Comparison of ENCODE assay signal across 8 mouse cellular contexts in the genomic region with DNA sequence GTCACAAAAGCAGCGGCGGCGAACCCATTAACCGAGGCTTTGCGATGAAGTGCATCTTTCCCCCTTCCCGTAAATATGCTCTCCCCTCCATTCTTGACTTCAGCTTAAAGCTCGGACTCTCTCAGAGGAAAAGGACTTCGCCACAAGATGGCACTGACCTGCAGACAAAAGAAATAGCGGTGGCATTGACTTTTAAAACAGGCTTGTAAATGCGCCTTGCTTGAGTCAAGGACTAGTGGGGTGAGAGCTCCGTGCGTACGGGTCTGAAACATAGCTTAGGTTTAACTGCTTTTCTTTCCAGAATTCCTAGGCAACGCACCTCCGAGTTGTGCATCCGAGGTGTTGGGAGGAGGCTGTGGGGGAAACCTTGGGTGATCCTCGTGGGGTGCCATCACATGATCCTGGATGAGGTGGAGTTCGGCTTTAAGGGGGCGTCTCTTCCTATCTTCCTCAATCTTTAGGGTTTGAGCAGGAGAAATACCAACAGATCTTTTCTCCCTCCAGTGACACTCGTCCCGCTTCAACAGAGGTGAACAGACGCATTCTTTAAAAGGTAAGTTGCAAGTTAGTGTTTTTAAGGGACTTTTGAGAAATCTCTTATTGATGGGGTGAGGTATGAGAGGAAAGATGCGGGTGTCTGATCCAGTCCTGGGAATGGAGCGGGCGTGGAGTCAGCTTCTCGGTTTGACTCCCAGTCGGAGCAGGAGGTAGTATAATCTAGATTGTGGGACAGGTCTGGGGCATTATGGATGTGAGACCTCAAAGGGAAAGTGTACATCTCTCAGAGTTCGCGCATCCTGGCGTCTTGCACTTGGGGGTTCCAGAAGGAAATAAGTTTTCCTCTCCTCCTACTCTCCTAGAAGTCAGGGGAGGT. TPM values are rescaled to one million over a fixed set of nuclear protein-coding genes. Genes with fewer than 3 reads are reported as not detected.
A peak's percentile ranks its signal among the peaks of the same experiment; 100 is the strongest.
DNase-seq lines count a peak whose midpoint lies in the region; ATAC-seq lines count a peak whose summit lies in the region.

A gene (plus strand): TSS at position 223 of the 874 bp plus-strand sequence.

- H3K4me1 ChIP-seq in brown adipose tissue, adult 24 weeks (ENCODE audit: control insufficient read depth, insufficient read depth, insufficient read length, low read length) = no peaks in the 10 kb centered on the region
- H3K4me1 ChIP-seq in intestine, embryonic 16.5 days (ENCODE audit: control insufficient read depth, insufficient read depth, low read length) = peaks cover 7% of the 10 kb centered on the region; the same call in 1 of the 2 replicates
- peaks cover 6% of the 10 kb centered on the region for H3K4me1 ChIP-seq in midbrain, embryonic 11.5 days (ENCODE audit: control insufficient read depth, insufficient read depth, low read length)
- peaks cover 8% of the 10 kb centered on the region for H3K4me1 ChIP-seq in stomach, embryonic 16.5 days (ENCODE audit: control insufficient read depth, insufficient read depth, low read length)

- peak; percentile 52 for DNase-seq in Muller cell, postnatal 12 days (ENCODE audit: inconsistent ontology term)
- peak; percentile 74 to 79 for DNase-seq in frontal cortex, postnatal 36 days (ENCODE audit: low spot score in 2 of 2)
- peak; percentile 38 to 70 for DNase-seq in left cerebral cortex, postnatal 10 days (ENCODE audit: extremely low spot score in 1 of 2, low spot score in 2 of 2)
- DNase-seq in midbrain, embryonic 11.5 days (ENCODE audit: low spot score, missing footprints) = peak; percentile 96
- no peak for DNase-seq in gastrocnemius, postnatal 25 days

- H3K4me2 ChIP-seq in intestine, embryonic 16.5 days (ENCODE audit: low read depth, low read length) = peak within 1 kb of the TSS; percentile 58
- H3K4me2 ChIP-seq in midbrain, embryonic 11.5 days = peak within 1 kb of the TSS; percentile 71
- peak within 1 kb of the TSS; percentile 73 for H3K4me2 ChIP-seq in stomach, embryonic 16.5 days (ENCODE audit: low read depth, low read length)

- peaks cover 20% of the 10 kb centered on the region for H3K27me3 ChIP-seq in intestine, embryonic 16.5 days (replicated peaks; ENCODE audit: control insufficient read depth, insufficient read depth, low read length)
- H3K27me3 ChIP-seq in midbrain, embryonic 11.5 days (ENCODE audit: control insufficient read depth, insufficient read depth, low read length) = peaks cover 13% of the 10 kb centered on the region
- peaks cover 10% of the 10 kb centered on the region for H3K27me3 ChIP-seq in stomach, embryonic 16.5 days (ENCODE audit: control insufficient read depth, insufficient read depth, low read length)

- no peaks in the 10 kb centered on the region for H3K36me3 ChIP-seq in intestine, embryonic 16.5 days (ENCODE audit: control insufficient read depth, insufficient read depth, low read length)
- H3K36me3 ChIP-seq in midbrain, embryonic 11.5 days (ENCODE audit: control insufficient read depth, insufficient read depth, low read length) = no peaks in the 10 kb centered on the region
- no peaks in the 10 kb centered on the region for H3K36me3 ChIP-seq in stomach, embryonic 16.5 days (ENCODE audit: control insufficient read depth, insufficient read depth, low read length)

- ATAC-seq in intestine, embryonic 16.5 days = peak; percentile 50
- ATAC-seq in midbrain, embryonic 11.5 days (ENCODE audit: low FRiP score) = peak; percentile 81
- ATAC-seq in stomach, embryonic 16.5 days (ENCODE audit: insufficient read depth, low FRiP score) = no peak

- H3K4me3 ChIP-seq in brown adipose tissue, adult 24 weeks (ENCODE audit: insufficient read depth, low read depth, low read length) = peak within 1 kb of the TSS; percentile 54
- H3K4me3 ChIP-seq in intestine, embryonic 16.5 days (ENCODE audit: low read length) = peak within 1 kb of the TSS; percentile 45
- peak within 1 kb of the TSS; percentile 36 for H3K4me3 ChIP-seq in midbrain, embryonic 11.5 days (ENCODE audit: low read depth, low read length)
- H3K4me3 ChIP-seq in stomach, embryonic 16.5 days (replicated peaks; ENCODE audit: low read length) = peak within 1 kb of the TSS; percentile 45

- intact Hi-C loops in left cerebral cortex, postnatal 10 days (cut with DNase I) = loop anchor here (5.0 kb wide), 2 partner anchors 165 to 630 kb away; a partner anchor contains a TSS

- WGBS in intestine, embryonic 16.5 days = 1% methylated on average over 30 of the region's 30 CpGs
- WGBS in midbrain, embryonic 11.5 days = under 1% methylated on average over 30 of the region's 30 CpGs
- 2% methylated on average over 30 of the region's 30 CpGs for WGBS in stomach, embryonic 16.5 days

- H3K9me3 ChIP-seq in intestine, embryonic 16.5 days (ENCODE audit: control insufficient read depth, low read length) = no peaks in the 10 kb centered on the region
- H3K9me3 ChIP-seq in midbrain, embryonic 11.5 days (ENCODE audit: control insufficient read depth, low read length) = no peaks in the 10 kb centered on the region
- no peaks in the 10 kb centered on the region for H3K9me3 ChIP-seq in stomach, embryonic 16.5 days (replicated peaks; ENCODE audit: control insufficient read depth, low read length)

- no peak within 1 kb of the TSS for H3K9ac ChIP-seq in intestine, embryonic 16.5 days (ENCODE audit: low read depth, low read length)
- peak within 1 kb of the TSS; percentile 47 for H3K9ac ChIP-seq in midbrain, embryonic 11.5 days (ENCODE audit: low read length)
- H3K9ac ChIP-seq in stomach, embryonic 16.5 days (ENCODE audit: low read length) = peak within 1 kb of the TSS; percentile 39; the same call in 1 of the 2 replicates

- no peak within 1 kb of the TSS for H3K27ac ChIP-seq in brown adipose tissue, adult 24 weeks (replicated peaks; ENCODE audit: low read depth, low read length)
- H3K27ac ChIP-seq in intestine, embryonic 16.5 days (ENCODE audit: low read length) = no peak within 1 kb of the TSS
- H3K27ac ChIP-seq in midbrain, embryonic 11.5 days (ENCODE audit: low read depth, low read length) = no peak within 1 kb of the TSS
- H3K27ac ChIP-seq in stomach, embryonic 16.5 days (ENCODE audit: low read length) = no peak within 1 kb of the TSS

RNA-seq across cellular contexts. Expression of the gene that starts here (rescaled TPM):
- 1.0 TPM in 1 of 2 replicates, not detected in the other for polyA plus RNA-seq in brown adipose tissue, adult 24 weeks (2012; ENCODE audit: insufficient read depth, insufficient read length, missing spikeins)
- 1.3 TPM in 2 replicates for polyA plus RNA-seq in intestine, embryonic 16.5 days (2015; fragmentation: Nextera tagmentation; extraction: Ambion mirVana)
- total RNA-seq in left cerebral cortex, postnatal 10 days (2021) = 10 to 100 TPM; 24.1 to 27.7 TPM
- polyA plus RNA-seq in midbrain, embryonic 11.5 days (2014; fragmentation: Nextera tagmentation; extraction: Ambion mirVana) = 1.1 and 1.7 TPM in 2 replicates
- 1.2 and 1.8 TPM in 2 replicates for polyA plus RNA-seq in stomach, embryonic 16.5 days (2015; fragmentation: Nextera tagmentation; extraction: Ambion mirVana)
- 1 to 10 TPM; 1.0 to 1.2 TPM for total RNA-seq in gastrocnemius, postnatal 25 days (2021)

Comparison
In these comparisons a context has a peak if more than half of its experiments do, and no peak if none do; other contexts are left out.
1. RNA of the gene that starts here (total RNA-seq): 24.1 to 27.7 TPM in left cerebral cortex, postnatal 10 days; 1.0 to 1.2 TPM in gastrocnemius, postnatal 25 days; every median in the first group is over 10 times any median in the second.
2. Peak in every context shown above with its lines, with median percentiles within 50 percentile points of each other: H3K4me3 ChIP-seq and H3K4me2 ChIP-seq.